Mouse (Mus musculus): ENCODE measurements around the gene Hist2h3c1. TPM values are rescaled to one million over a fixed set of nuclear protein-coding genes. Genes with fewer than 3 reads are reported as not detected.
"Not testable (repeated sequence)": the region's sequence is repeated elsewhere in the genome, so short reads cannot be mapped to it uniquely, and the experiment has no call there.

The Hist2h3c1 gene
- polyA plus RNA-seq, 1 experiment from 2014 or later = 1.9 TPM

GRCm38 (mm10) chr3:96277800-96278624 lies 31.5 kb downstream of the Hist2h3c1 start:
- Histone ChIP-seq H3K27me3 (peaks cover 4% of the 10 kb centered on the region), H3K36me3 (no peaks in the 10 kb centered on the region), H3K4me3 (peak overlapping the region; percentile 51), H3K9me3 (no peaks in the 10 kb centered on the region), H3K4me2 (peak overlapping the region; percentile 89), H3K9ac (peak overlapping the region; percentile 58), H3K4me1 (peaks cover 13% of the 10 kb centered on the region), H3K27ac (peak overlapping the region; percentile 79)
- WGBS = under 1% methylated on average over 49 of the region's 49 CpGs
- ATAC-seq (ENCODE audit: borderline replicate concordance, extremely low read depth, low FRiP score, low TSS enrichment) = peak; percentile 96

GRCm38 (mm10) chr3:96280660-96281059 lies 34.2 kb downstream of the Hist2h3c1 start:
- Histone ChIP-seq H3K4me3 (no peak overlapping the region), H3K9me3 (no peaks in the 10 kb centered on the region), H3K27me3 (peaks cover 23% of the 10 kb centered on the region), H3K4me1 (peaks cover 13% of the 10 kb centered on the region), H3K4me2 (no peak overlapping the region), H3K27ac (no peak overlapping the region), H3K36me3 (no peaks in the 10 kb centered on the region), H3K9ac (no peak overlapping the region)
- WGBS = 50% methylated on average over 6 of the region's 6 CpGs
- no peak for ATAC-seq (ENCODE audit: borderline replicate concordance, extremely low read depth, low FRiP score, low TSS enrichment)

GRCm38 (mm10) chr3:96284457-96284856 lies 38.0 kb downstream of the Hist2h3c1 start:
- ATAC-seq (ENCODE audit: borderline replicate concordance, extremely low read depth, low FRiP score, low TSS enrichment) = no peak
- H3K4me2 ChIP-seq = peak overlapping the region; percentile 20
- H3K9me3 ChIP-seq = no peaks in the 10 kb centered on the region
- WGBS = 5% methylated on average over 4 of the region's 4 CpGs
- H3K4me3 ChIP-seq = no peak overlapping the region
- H3K4me1 ChIP-seq = no peaks in the 10 kb centered on the region
- no peaks in the 10 kb centered on the region for H3K36me3 ChIP-seq
- peaks cover 31% of the 10 kb centered on the region for H3K27me3 ChIP-seq
- no peak overlapping the region for H3K9ac ChIP-seq
- no peak overlapping the region for H3K27ac ChIP-seq

- WGBS = 87% methylated on average over 11 of the region's 11 CpGs
- H3K36me3 ChIP-seq; H3K27ac ChIP-seq; ATAC-seq (ENCODE audit: borderline replicate concordance, extremely low read depth, low FRiP score, low TSS enrichment); H3K9me3 ChIP-seq; H3K4me3 ChIP-seq; H3K4me1 ChIP-seq; H3K9ac ChIP-seq; H3K4me2 ChIP-seq: not testable (repeated sequence)
- H3K27me3 ChIP-seq = peaks cover 28% of the 10 kb centered on the region
Measured at GRCm38 (mm10) chr3:96287334-96287733, 40.8 kb downstream of the Hist2h3c1 start.

GRCm38 (mm10) chr3:96289201-96289600 lies 42.7 kb downstream of the Hist2h3c1 start:
- Histone ChIP-seq H3K27me3 (peaks cover 17% of the 10 kb centered on the region), H3K4me3 (no peak overlapping the region), H3K9me3 (no peaks in the 10 kb centered on the region), H3K27ac (no peak overlapping the region), H3K4me1 (no peaks in the 10 kb centered on the region), H3K4me2 (no peak overlapping the region), H3K9ac (no peak overlapping the region), H3K36me3 (no peaks in the 10 kb centered on the region)
- no peak for ATAC-seq (ENCODE audit: borderline replicate concordance, extremely low read depth, low FRiP score, low TSS enrichment)
- WGBS = 61% methylated on average over 3 of the region's 3 CpGs

- 84% methylated on average over 3 of the region's 3 CpGs for WGBS
- not testable (repeated sequence) for H3K36me3 ChIP-seq
Measured at GRCm38 (mm10) chr3:96290727-96291126, 44.2 kb downstream of the Hist2h3c1 start.

GRCm38 (mm10) chr3:96292641-96293040 lies 46.2 kb downstream of the Hist2h3c1 start:
- Histone ChIP-seq H3K9ac (no peak overlapping the region), H3K27ac (no peak overlapping the region), H3K4me1 (no peaks in the 10 kb centered on the region), H3K9me3 (no peaks in the 10 kb centered on the region), H3K36me3 (no peaks in the 10 kb centered on the region), H3K4me3 (no peak overlapping the region), H3K27me3 (no peaks in the 10 kb centered on the region), H3K4me2 (no peak overlapping the region)
- 39% methylated on average over 6 of the region's 6 CpGs for WGBS
- ATAC-seq (ENCODE audit: borderline replicate concordance, extremely low read depth, low FRiP score, low TSS enrichment) = no peak

More at GRCm38 (mm10) chr3:96290727-96291126, 44.2 kb downstream of the Hist2h3c1 start:
- H3K9me3 ChIP-seq; H3K9ac ChIP-seq; H3K4me1 ChIP-seq; H3K27me3 ChIP-seq; H3K4me3 ChIP-seq; H3K27ac ChIP-seq; H3K4me2 ChIP-seq; ATAC-seq (ENCODE audit: borderline replicate concordance, extremely low read depth, low FRiP score, low TSS enrichment): not testable (repeated sequence)

- Histone ChIP-seq H3K4me2 (no peak overlapping the region), H3K27ac (no peak overlapping the region), H3K27me3 (no peaks in the 10 kb centered on the region), H3K36me3 (no peaks in the 10 kb centered on the region), H3K4me3 (no peak overlapping the region), H3K9ac (no peak overlapping the region), H3K4me1 (no peaks in the 10 kb centered on the region), H3K9me3 (no peaks in the 10 kb centered on the region)
- 40% methylated on average over 5 of the region's 5 CpGs for WGBS
- no peak for ATAC-seq (ENCODE audit: borderline replicate concordance, extremely low read depth, low FRiP score, low TSS enrichment)
Measured at GRCm38 (mm10) chr3:96293368-96293767, 46.9 kb downstream of the Hist2h3c1 start.

- H3K9me3 ChIP-seq = no peaks in the 10 kb centered on the region
- H3K4me2 ChIP-seq = no peak within 1 kb of the TSS
- H3K4me1 ChIP-seq = no peaks in the 10 kb centered on the region
- H3K9ac ChIP-seq = no peak within 1 kb of the TSS
- no peaks in the 10 kb centered on the region for H3K36me3 ChIP-seq
- H3K4me3 ChIP-seq = no peak within 1 kb of the TSS
- 76% methylated on average over 4 of the region's 4 CpGs for WGBS
- H3K27ac ChIP-seq = no peak within 1 kb of the TSS
- ATAC-seq (ENCODE audit: borderline replicate concordance, extremely low read depth, low FRiP score, low TSS enrichment) = no peak
- H3K27me3 ChIP-seq = no peaks in the 10 kb centered on the region
Measured at GRCm38 (mm10) chr3:96293787-96294186, 47.3 kb downstream of the Hist2h3c1 start, which contains the start of gene Fcgr1. Fcgr1 (minus strand) TSS chr3:96293969.

Small RNA genes lying within 50 kb of the gene (microRNA-seq; reads per million reads assigned to microRNA genes)
- gene Gm44492 (not detected), gene Gm47311 (not detected), gene Gm47313 (not detected)

Other genes with a start within 250 kb of the Hist2h3c1 start
- gene Vps45, start 188.2 kb upstream of the Hist2h3c1 start, polyA plus RNA-seq (2015; fragmentation: Nextera tagmentation; extraction: Ambion mirVana) = 32.2 and 33.4 TPM in 2 replicates
- gene Otud7b, start 142.2 kb upstream of the Hist2h3c1 start, polyA plus RNA-seq (2015; fragmentation: Nextera tagmentation; extraction: Ambion mirVana) = 22.0 and 22.9 TPM in 2 replicates
- gene Mtmr11, start 84.7 kb upstream of the Hist2h3c1 start, polyA plus RNA-seq (2015; fragmentation: Nextera tagmentation; extraction: Ambion mirVana) = 11.2 and 14.9 TPM in 2 replicates
- 168 and 175 TPM in 2 replicates for gene Sf3b4, start 74.4 kb upstream of the Hist2h3c1 start, polyA plus RNA-seq (2015; fragmentation: Nextera tagmentation; extraction: Ambion mirVana)
- gene Sv2a, start 65.5 kb upstream of the Hist2h3c1 start, polyA plus RNA-seq (2015; fragmentation: Nextera tagmentation; extraction: Ambion mirVana) = 3.7 and 4.4 TPM in 2 replicates
- 56.8 and 64.4 TPM in 2 replicates for gene Bola1, start 27.0 kb upstream of the Hist2h3c1 start, polyA plus RNA-seq (2015; fragmentation: Nextera tagmentation; extraction: Ambion mirVana)
- 1.1 and 1.4 TPM in 2 replicates for gene Hist2h2ab, start 26.8 kb upstream of the Hist2h3c1 start, polyA plus RNA-seq (2015; fragmentation: Nextera tagmentation; extraction: Ambion mirVana)
- gene Hist2h2ac, start 25.8 kb upstream of the Hist2h3c1 start, polyA plus RNA-seq (2015; fragmentation: Nextera tagmentation; extraction: Ambion mirVana) = 13.7 and 17.4 TPM in 2 replicates
- gene Hist2h2be, start 25.6 kb upstream of the Hist2h3c1 start, polyA plus RNA-seq (2015; fragmentation: Nextera tagmentation; extraction: Ambion mirVana) = 7.2 and 7.4 TPM in 2 replicates
- gene Hist2h3c2, start 7.6 kb upstream of the Hist2h3c1 start, polyA plus RNA-seq (2015; fragmentation: Nextera tagmentation; extraction: Ambion mirVana) = 9.8 and 13.7 TPM in 2 replicates
- 58.4 and 70.0 TPM in 2 replicates for gene Hist2h2aa2, start 6.4 kb upstream of the Hist2h3c1 start, polyA plus RNA-seq (2015; fragmentation: Nextera tagmentation; extraction: Ambion mirVana)
- 20.4 and 20.5 TPM in 2 replicates for gene Hist2h2aa1, start 1.2 kb upstream of the Hist2h3c1 start, polyA plus RNA-seq (2015; fragmentation: Nextera tagmentation; extraction: Ambion mirVana)
- 15.9 and 16.1 TPM in 2 replicates for gene Hist2h4, start 16.6 kb downstream of the Hist2h3c1 start, polyA plus RNA-seq (2015; fragmentation: Nextera tagmentation; extraction: Ambion mirVana)
- gene Hist2h3b, start 22.0 kb downstream of the Hist2h3c1 start, polyA plus RNA-seq (2015; fragmentation: Nextera tagmentation; extraction: Ambion mirVana) = 87.1 and 95.3 TPM in 2 replicates
- 10.1 and 18.0 TPM in 2 replicates for gene Hist2h2bb, start 23.1 kb downstream of the Hist2h3c1 start, polyA plus RNA-seq (2015; fragmentation: Nextera tagmentation; extraction: Ambion mirVana)
- gene Fcgr1, start 47.3 kb downstream of the Hist2h3c1 start, polyA plus RNA-seq (2015; fragmentation: Nextera tagmentation; extraction: Ambion mirVana) = 2.4 and 3.6 TPM in 2 replicates
- gene BC107364, start 205.6 kb downstream of the Hist2h3c1 start, polyA plus RNA-seq (2015; fragmentation: Nextera tagmentation; extraction: Ambion mirVana) = 0.14 TPM in 1 of 2 replicates, not detected in the other

Data from lung, embryonic 15.5 days (tissue).